Mouse (Mus musculus): ENCODE data around the gene Mcm8. TPM values are rescaled to one million over a fixed set of nuclear protein-coding genes. Genes with fewer than 3 reads are reported as not detected.

The Mcm8 gene
- total RNA-seq, 1 experiment from 2014 or later, result 17.0 TPM

GRCm38 (mm10) chr2:132870286-132870685, 54.3 kb downstream of the Mcm8 start:
- no peak for ATAC-seq (replicated peaks; ENCODE audit: low read depth, poor library complexity, severe bottlenecking)

DNA sequence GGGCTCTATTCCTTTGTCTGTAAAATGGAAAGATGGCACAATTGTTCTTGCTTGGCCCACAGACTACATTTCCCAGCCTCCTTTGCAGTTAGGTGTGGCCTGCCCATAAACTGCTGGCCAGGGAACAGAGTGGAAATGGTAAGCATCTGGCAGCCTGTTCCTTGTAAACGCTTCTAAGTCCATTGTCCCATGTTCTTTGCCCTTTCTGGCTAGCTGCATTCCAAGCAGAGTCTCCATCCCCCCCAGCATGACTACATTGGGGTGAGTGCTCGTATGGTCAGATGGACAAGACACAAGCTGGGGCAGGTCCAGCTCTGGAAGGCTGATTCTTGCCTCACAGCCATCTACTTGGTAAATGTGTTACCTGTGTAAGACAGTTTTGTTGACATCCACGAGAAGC, 55.7 kb downstream of the Mcm8 start:
- ATAC-seq (replicated peaks; ENCODE audit: low read depth, poor library complexity, severe bottlenecking), result no peak

DNA sequence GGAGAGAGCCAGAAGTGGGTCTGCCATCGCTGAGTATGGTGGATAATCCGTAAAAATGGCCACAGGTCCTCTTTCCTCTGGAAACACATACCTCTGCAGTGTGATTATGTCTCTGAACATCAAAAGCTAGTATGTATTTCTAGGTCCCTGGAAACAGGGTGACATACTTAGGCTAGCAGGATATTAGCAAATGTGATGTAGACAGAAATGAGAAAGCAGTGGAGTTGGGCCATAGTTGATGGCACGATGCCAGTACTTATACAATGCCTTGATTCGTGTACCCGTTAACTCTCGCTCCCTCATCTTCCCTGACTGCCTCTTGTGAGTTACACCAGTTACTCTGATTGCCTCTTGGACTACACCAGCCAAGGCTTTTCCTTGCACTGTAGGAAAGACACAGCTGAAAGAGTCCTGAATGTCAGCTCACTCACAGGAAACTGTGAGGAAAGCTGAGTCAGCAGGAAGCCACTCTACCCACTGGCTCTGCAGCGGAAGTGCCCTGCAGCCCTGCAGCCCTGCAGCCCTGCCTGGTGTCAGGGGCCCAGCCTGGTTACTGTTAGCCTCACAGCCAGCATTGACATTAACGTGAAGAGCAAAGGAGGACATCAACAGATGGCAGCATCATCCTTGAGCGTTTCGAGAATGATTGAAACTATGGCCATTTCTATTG, 57.9 kb downstream of the Mcm8 start:
- ATAC-seq (replicated peaks; ENCODE audit: low read depth, poor library complexity, severe bottlenecking), result peak; percentile 96

GRCm38 (mm10) chr2:132876991-132877390, 61.0 kb downstream of the Mcm8 start:
- ATAC-seq (replicated peaks; ENCODE audit: low read depth, poor library complexity, severe bottlenecking), result no peak

DNA sequence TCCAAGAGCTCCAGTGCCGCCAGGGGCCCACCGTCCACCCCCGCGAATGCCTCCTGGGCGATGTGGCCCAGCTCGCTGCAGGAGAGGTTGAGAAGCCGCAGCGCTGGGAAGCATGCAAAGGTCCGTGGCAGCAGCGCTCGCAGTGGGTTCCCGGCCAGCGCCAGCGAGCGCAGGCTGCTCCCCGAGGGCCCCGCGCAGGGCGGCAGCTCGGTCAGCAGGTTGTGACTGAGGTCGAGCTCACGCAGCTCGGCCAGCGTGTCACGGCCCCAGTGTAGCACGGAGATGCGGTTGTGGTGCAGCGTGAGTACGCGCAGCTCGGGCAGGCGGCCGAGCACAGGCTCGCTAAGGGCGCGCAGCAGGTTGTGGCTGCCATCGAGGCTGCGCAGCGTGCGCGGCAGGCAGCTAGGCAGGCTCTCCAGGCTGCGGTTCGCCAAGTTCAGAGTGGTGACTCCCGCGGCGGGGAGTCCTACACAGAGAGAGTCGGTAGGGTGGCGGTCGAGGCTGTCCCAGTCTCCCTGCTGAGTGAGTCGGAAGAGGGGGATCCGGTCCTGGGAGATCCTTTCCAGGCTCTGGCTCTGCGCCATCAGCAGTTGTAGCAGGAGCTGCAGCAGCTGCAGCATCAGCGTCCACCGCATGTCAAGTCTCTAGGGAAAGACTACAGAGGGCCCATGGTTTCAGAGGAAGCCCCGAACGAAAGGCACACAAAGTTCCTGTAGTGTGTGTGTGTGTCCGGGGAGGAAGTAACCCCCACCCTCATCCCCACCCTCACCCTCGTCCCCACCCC, 63.5 kb downstream of the Mcm8 start:
- ATAC-seq (replicated peaks; ENCODE audit: low read depth, poor library complexity, severe bottlenecking), result peak; percentile 70

DNA sequence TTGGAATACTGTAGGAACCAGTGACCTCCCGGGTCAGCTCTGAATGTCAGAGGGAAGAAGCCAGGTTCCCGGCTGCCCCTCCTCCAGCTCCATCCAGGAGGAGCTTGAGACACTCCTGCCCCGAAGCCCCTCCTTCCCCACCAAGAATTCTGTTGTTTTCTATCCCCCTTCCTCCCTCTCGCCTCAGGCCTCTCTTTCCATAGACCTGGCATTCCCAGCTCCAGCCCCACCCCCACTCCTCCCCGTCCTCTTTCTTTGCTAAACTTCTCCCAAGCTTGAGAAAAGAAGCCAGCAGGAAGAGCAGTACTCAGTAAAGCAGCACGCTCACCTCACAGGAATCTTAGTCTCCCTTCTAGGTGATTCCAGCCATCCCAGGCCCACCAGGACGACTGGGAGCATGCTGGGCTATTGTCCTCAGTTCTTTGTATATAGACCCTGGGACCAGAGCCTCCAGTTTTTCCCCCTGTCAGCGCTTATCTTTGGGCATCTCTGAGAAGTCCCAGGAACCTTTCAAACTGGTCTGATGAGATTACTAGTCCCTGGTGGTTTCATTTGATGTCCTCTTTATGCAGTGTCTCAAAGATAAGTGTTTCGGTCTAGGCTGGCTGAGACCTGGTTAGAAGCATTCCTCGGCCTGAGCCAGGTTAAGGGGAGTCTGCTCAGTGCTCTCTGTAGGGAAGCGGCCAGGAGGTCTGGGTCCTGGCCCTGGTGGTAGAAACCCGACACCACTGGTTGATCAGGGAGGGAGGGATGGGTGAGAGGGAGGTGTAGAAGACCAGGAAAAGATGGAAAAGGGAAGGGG, 65.1 kb downstream of the Mcm8 start, which contains the start of gene Lrrn4:
Lrrn4 (minus strand) TSS at position 48 of the 802 bp plus-strand sequence.
- no peak for ATAC-seq (replicated peaks; ENCODE audit: low read depth, poor library complexity, severe bottlenecking)

GRCm38 (mm10) chr2:132884303-132884967, 68.5 kb downstream of the Mcm8 start:
- ATAC-seq (replicated peaks; ENCODE audit: low read depth, poor library complexity, severe bottlenecking), result no peak

GRCm38 (mm10) chr2:132885312-132885711, 69.4 kb downstream of the Mcm8 start:
- ATAC-seq (replicated peaks; ENCODE audit: low read depth, poor library complexity, severe bottlenecking), result no peak

Other genes with a start within 250 kb of the Mcm8 start
- gene Gpcpd1, start 228.4 kb upstream of the Mcm8 start, total RNA-seq (2017), result 29.5 and 61.5 TPM in 2 replicates
- gene Shld1, start 129.2 kb upstream of the Mcm8 start, total RNA-seq (2017), result 2.4 and 5.5 TPM in 2 replicates
- gene Chgb, start 34.9 kb upstream of the Mcm8 start, total RNA-seq (2017), result 0.91 TPM in 1 of 2 replicates, not detected in the other
- 48.9 and 60.8 TPM in 2 replicates for gene Trmt6, start 86 bp upstream of the Mcm8 start, total RNA-seq (2017)
- 35.3 and 38.8 TPM in 2 replicates for gene Crls1, start 30.5 kb downstream of the Mcm8 start, total RNA-seq (2017)
- gene Lrrn4, start 64.8 kb downstream of the Mcm8 start, total RNA-seq (2017), result 0.49 and 0.82 TPM in 2 replicates
- not detected in 2 replicates for gene Fermt1, start 129.8 kb downstream of the Mcm8 start, total RNA-seq (2017)